Mouse (Mus musculus): ENCODE data around the gene Mrpl12. TPM values are rescaled to one million over a fixed set of nuclear protein-coding genes. Genes with fewer than 3 reads are reported as not detected.

Gene Mrpl12
- total RNA-seq, 2 experiments from 2014 or later: 245 to 267 TPM

- no peak for DNase-seq
Observed at GRCm38 (mm10) chr11:120535804-120536203, 51.4 kb downstream of the Mrpl12 start.

GRCm38 (mm10) chr11:120538485-120538884 is 54.1 kb downstream of the Mrpl12 start:
- DNase-seq: peak; percentile 85 to 88

Other genes starting within 250 kb of the Mrpl12 start
- 100 to 1,000 TPM; 286 to 296 TPM for gene Actg1, start 136.1 kb upstream of the Mrpl12 start, total RNA-seq (2021)
- not detected for gene Fscn2, start 123.1 kb upstream of the Mrpl12 start, total RNA-seq (2021)
- gene Faap100, start 105.8 kb upstream of the Mrpl12 start, total RNA-seq (2021): 10 to 100 TPM; 10.6 to 11.7 TPM
- gene Nploc4, start 46.9 kb upstream of the Mrpl12 start, total RNA-seq (2021): 10 to 100 TPM; 62.0 to 65.2 TPM
- gene Tspan10, start 42.0 kb upstream of the Mrpl12 start, total RNA-seq (2021): 1 to 10 TPM; 1.0 to 2.3 TPM
- under 1 TPM in 1 of 2 experiments, not detected in 1; 0.57 TPM for gene Pde6g, start 31.1 kb upstream of the Mrpl12 start, total RNA-seq (2021)
- gene Oxld1, start 26.5 kb upstream of the Mrpl12 start, total RNA-seq (2021): 10 to 100 TPM; 58.1 to 70.3 TPM
- 1 to 10 TPM; 6.0 to 7.3 TPM for gene Ccdc137, start 26.5 kb upstream of the Mrpl12 start, total RNA-seq (2021)
- 10 to 100 TPM; 10.1 to 12.0 TPM for gene Arl16, start 17.0 kb upstream of the Mrpl12 start, total RNA-seq (2021)
- gene Slc25a10, start 7.2 kb downstream of the Mrpl12 start, total RNA-seq (2021): 10 to 100 TPM; 15.4 to 15.9 TPM
- gene Gcgr, start 46.1 kb downstream of the Mrpl12 start, total RNA-seq (2021): under 1 TPM; 0.93 to 0.94 TPM
- 10 to 100 TPM; 39.1 to 44.1 TPM for gene Mcrip1, start 65.1 kb downstream of the Mrpl12 start, total RNA-seq (2021)
- gene Ppp1r27, start 66.5 kb downstream of the Mrpl12 start, total RNA-seq (2021): under 1 TPM in 1 of 2 experiments, not detected in 1; 0.35 TPM
- 100 to 1,000 TPM; 230 TPM for gene P4hb, start 88.6 kb downstream of the Mrpl12 start, total RNA-seq (2021)
- gene Arhgdia, start 97.0 kb downstream of the Mrpl12 start, total RNA-seq (2021): 100 to 1,000 TPM; 133 to 144 TPM
- 10 to 100 TPM; 44.1 to 46.9 TPM for gene Alyref, start 113.8 kb downstream of the Mrpl12 start, total RNA-seq (2021)
- 10 to 100 TPM; 84.4 to 89.0 TPM for gene Anapc11, start 113.8 kb downstream of the Mrpl12 start, total RNA-seq (2021)
- not detected for gene Npb, start 123.9 kb downstream of the Mrpl12 start, total RNA-seq (2021)
- gene Pcyt2, start 133.3 kb downstream of the Mrpl12 start, total RNA-seq (2021): 10 to 100 TPM; 47.2 to 51.2 TPM
- 1 to 10 TPM; 6.9 to 8.9 TPM for gene Sirt7, start 140.6 kb downstream of the Mrpl12 start, total RNA-seq (2021)
- gene Mafg, start 149.0 kb downstream of the Mrpl12 start, total RNA-seq (2021): 10 to 100 TPM; 33.7 to 35.7 TPM
- 1 to 10 TPM; 1.1 to 1.3 TPM for gene Pycr1, start 159.2 kb downstream of the Mrpl12 start, total RNA-seq (2021)
- gene Myadml2, start 163.5 kb downstream of the Mrpl12 start, total RNA-seq (2021): 10 to 100 TPM; 77.0 to 81.2 TPM
- under 1 TPM in 1 of 2 experiments, not detected in 1; 0.33 TPM for gene Notum, start 176.6 kb downstream of the Mrpl12 start, total RNA-seq (2021)
- 10 to 100 TPM; 28.5 to 31.3 TPM for gene Aspscr1, start 188.4 kb downstream of the Mrpl12 start, total RNA-seq (2021)
- gene Cenpx, start 229.1 kb downstream of the Mrpl12 start, total RNA-seq (2021): 10 to 100 TPM; 32.5 to 34.2 TPM
- 1 to 10 TPM; 3.8 to 4.3 TPM for gene Lrrc45, start 229.3 kb downstream of the Mrpl12 start, total RNA-seq (2021)
- 1 to 10 TPM; 1.1 to 1.3 TPM for gene Rac3, start 236.9 kb downstream of the Mrpl12 start, total RNA-seq (2021)
- 10 to 100 TPM; 16.6 to 16.7 TPM for gene Dcxr, start 242.7 kb downstream of the Mrpl12 start, total RNA-seq (2021)
- 10 to 100 TPM; 20.9 to 82.2 TPM for gene Cbr2, start 247.5 kb downstream of the Mrpl12 start, total RNA-seq (2021)